Mouse (Mus musculus): ENCODE results near the gene B3galt4.
"Not testable (repeated sequence)": the region's sequence is repeated elsewhere in the genome, so short reads cannot be mapped to it uniquely, and the experiment has no call there.

B3galt4 gene

GRCm38 (mm10) chr17:33951021-33951946 lies at the start of gene B3galt4:
Gene B3galt4 (minus strand): TSS chr17:33951488.
- DNase-seq (ENCODE audit: low read depth, low spot score) = peak; percentile 94

GRCm38 (mm10) chr17:34000796-34001195 lies 49.5 kb upstream of the B3galt4 start:
- DNase-seq (ENCODE audit: low read depth, low spot score) = not testable (repeated sequence)

- peak; percentile 91 for DNase-seq (ENCODE audit: low read depth, low spot score)
These were observed 48.9 kb upstream of the B3galt4 start, which contains the start of gene H2-K1 for GRCm38 (mm10) chr17:34000150-34000537. Gene H2-K1 (minus strand): TSS chr17:34000347.

GRCm38 (mm10) chr17:33999341-34000149 lies 48.3 kb upstream of the B3galt4 start:
- no peak for DNase-seq (ENCODE audit: low read depth, low spot score)

GRCm38 (mm10) chr17:33998697-33999096 lies 47.4 kb upstream of the B3galt4 start:
- not testable (repeated sequence) for DNase-seq (ENCODE audit: low read depth, low spot score)

- DNase-seq (ENCODE audit: low read depth, low spot score) = not testable (repeated sequence)
These were observed 45.7 kb upstream of the B3galt4 start for GRCm38 (mm10) chr17:33997025-33997424.

GRCm38 (mm10) chr17:33995651-33996050 lies 44.4 kb upstream of the B3galt4 start:
- no peak for DNase-seq (ENCODE audit: low read depth, low spot score)

- DNase-seq (ENCODE audit: low read depth, low spot score) = no peak
These were observed 43.7 kb upstream of the B3galt4 start for GRCm38 (mm10) chr17:33994959-33995358.

- peak; percentile 89 for DNase-seq (ENCODE audit: low read depth, low spot score)
These were observed 40.7 kb upstream of the B3galt4 start for GRCm38 (mm10) chr17:33991788-33992664.

GRCm38 (mm10) chr17:33982136-33982535 lies 30.8 kb upstream of the B3galt4 start:
- peak; percentile 63 for DNase-seq (ENCODE audit: low read depth, low spot score)

- peak; percentile 99 for DNase-seq (ENCODE audit: low read depth, low spot score)
These were observed 30.1 kb upstream of the B3galt4 start for GRCm38 (mm10) chr17:33981192-33981909.

GRCm38 (mm10) chr17:33980181-33981035 lies 29.1 kb upstream of the B3galt4 start:
- peak; percentile 32 for DNase-seq (ENCODE audit: low read depth, low spot score)

GRCm38 (mm10) chr17:33979512-33980050 lies 28.3 kb upstream of the B3galt4 start:
- no peak for DNase-seq (ENCODE audit: low read depth, low spot score)

GRCm38 (mm10) chr17:33978631-33979031 lies 27.3 kb upstream of the B3galt4 start:
- peak; percentile 98 for DNase-seq (ENCODE audit: low read depth, low spot score)

GRCm38 (mm10) chr17:33977861-33978557 lies 26.7 kb upstream of the B3galt4 start:
- no peak for DNase-seq (ENCODE audit: low read depth, low spot score)

GRCm38 (mm10) chr17:33973572-33973971 lies 22.3 kb upstream of the B3galt4 start:
- no peak for DNase-seq (ENCODE audit: low read depth, low spot score)

GRCm38 (mm10) chr17:33972691-33973090 lies 21.4 kb upstream of the B3galt4 start:
- DNase-seq (ENCODE audit: low read depth, low spot score) = no peak

- DNase-seq (ENCODE audit: low read depth, low spot score) = no peak
These were observed 18.1 kb upstream of the B3galt4 start for GRCm38 (mm10) chr17:33969394-33969793.

GRCm38 (mm10) chr17:33968927-33969326 lies 17.6 kb upstream of the B3galt4 start:
- DNase-seq (ENCODE audit: low read depth, low spot score) = peak; percentile 74

All from brain, adult 2 months (tissue).